Mouse (Mus musculus) megakaryocyte progenitor cell, adult 5-6 weeks (primary cell): ENCODE measurements around the gene Grk1. TPM values are rescaled to one million over a fixed set of nuclear protein-coding genes. Genes with fewer than 3 reads are reported as not detected.

Source experiments
- ATAC-seq: replicated peaks from 2 replicates; pipeline ENCODE4 v1.8.0; 2016; ENCODE audit warnings: mild to moderate bottlenecking, moderate TSS enrichment, inconsistent platforms; ENCODE audit not compliant: poor library complexity
- total RNA-seq, 2 experiments: library from RNA; stranded (forward) in 1 of 2; stranded (reverse) in 1 of 2; fragments of 157-497, 149-512 nt in 1 of 2; fragments of 200-1000 nt in 1 of 2; gene quantifications; 2 replicates each; pipeline versions ENCODE4 v1.2.3 to v1.2.4; 2015 to 2017

The Grk1 gene
- not detected in 2 replicates for total RNA-seq (2015)
- total RNA-seq (2017): 0.07 TPM in 1 of 2 replicates, not detected in the other

DNA sequence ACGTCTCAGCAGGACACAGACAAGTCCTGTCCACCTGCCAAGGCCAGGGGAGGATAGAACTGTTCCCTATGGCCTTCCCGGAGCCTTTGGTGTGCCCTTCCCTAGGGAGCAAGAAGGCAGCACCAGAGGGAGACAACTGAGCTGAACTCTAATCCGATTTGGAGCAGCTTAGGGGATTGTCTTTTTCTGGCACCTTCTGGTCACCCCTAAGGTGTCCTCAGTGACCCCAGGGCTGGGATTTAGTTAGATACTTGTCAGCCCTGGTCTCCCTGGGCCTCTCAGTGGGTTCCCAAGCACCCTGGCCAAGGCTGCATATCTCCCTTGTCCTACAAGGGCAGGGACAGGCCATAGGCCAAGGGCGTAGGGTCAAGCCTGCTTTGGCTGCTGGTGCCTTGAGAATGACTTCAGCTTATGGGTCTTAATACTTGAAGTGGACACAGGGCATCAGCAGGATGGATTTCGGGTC is at the start of gene Grk1:
Grk1 (plus strand) TSS at position 416 of the 466 bp plus-strand sequence.
- ATAC-seq: no peak

DNA sequence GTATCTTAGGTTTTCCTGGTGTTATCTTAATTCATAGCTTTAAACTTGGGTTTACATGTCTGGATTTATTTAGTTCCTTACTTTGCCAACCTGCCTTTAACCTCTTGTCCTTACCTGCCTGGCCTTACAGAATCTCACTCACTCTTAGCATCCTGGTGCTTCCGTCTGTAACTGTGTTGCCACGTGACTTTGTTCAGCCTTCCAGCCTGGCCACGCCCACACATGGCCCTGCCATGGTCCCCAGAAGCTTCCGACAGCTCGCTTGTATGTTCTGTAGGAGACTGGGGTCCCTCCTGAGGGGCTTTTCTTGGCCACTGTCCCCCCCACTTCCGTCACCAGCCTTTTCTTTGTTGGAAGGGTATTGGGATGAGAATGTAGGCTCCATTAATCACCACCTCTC is 48.7 kb upstream of the Grk1 start:
- no peak for ATAC-seq

DNA sequence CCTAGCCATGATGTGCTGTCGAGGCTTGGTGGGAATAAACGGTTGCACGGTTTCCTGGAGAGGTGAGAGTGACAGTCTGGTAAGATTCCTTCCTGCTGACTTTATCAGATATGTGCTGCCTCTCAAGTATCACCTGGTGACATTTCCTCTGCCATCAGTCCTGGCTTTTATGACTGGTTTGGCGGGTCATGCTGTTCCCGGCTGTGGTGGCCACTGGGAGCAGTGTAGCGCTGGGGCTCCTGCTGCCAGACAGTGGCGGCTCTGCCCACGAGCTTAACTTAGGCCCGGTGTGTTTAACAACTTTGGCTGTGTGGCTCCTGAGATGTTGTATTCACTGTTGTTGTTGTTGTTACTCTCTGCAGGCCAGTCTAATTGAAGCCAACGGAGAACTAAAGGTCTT is 48.2 kb upstream of the Grk1 start:
- no peak for ATAC-seq

DNA sequence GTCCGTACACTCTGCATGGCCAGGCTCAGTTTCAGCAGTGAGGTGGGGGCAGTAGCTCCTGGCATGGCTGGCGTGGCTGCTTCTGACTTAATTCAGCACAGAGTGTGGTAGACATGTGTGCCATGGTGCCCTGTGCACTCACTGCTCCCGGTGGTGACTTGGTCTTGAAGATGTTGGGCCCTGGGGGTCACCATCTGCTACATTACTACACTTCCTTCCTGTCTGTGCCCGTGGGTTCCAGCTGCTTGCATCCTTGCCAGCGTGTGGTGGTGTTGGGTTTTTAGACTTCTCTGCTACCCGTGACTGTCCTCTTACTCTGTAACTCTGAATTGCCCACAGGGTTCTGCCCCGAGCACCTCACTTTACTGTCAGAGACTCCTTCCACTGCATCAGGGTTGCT is 44.7 kb upstream of the Grk1 start:
- ATAC-seq: peak; percentile 84

DNA sequence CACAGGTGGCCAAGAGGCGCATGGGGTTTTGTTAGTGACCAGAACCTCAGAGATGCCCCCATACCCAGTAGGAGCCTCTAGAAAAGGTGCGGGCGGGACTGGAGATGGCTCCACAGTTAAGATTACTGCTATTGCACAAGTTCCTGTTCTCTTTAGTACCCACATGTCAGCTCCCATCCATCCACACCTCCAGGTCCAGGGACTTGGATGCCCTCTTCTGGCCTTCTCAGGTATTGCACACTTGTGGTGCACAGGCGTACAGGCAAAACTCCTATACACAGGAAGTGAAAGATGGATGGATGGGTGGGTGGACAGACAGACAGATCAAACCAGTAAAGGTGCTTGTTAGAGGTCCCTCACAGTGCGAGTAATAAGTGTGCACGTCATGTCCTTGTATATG is 43.0 kb upstream of the Grk1 start:
- peak; percentile 74 for ATAC-seq

DNA sequence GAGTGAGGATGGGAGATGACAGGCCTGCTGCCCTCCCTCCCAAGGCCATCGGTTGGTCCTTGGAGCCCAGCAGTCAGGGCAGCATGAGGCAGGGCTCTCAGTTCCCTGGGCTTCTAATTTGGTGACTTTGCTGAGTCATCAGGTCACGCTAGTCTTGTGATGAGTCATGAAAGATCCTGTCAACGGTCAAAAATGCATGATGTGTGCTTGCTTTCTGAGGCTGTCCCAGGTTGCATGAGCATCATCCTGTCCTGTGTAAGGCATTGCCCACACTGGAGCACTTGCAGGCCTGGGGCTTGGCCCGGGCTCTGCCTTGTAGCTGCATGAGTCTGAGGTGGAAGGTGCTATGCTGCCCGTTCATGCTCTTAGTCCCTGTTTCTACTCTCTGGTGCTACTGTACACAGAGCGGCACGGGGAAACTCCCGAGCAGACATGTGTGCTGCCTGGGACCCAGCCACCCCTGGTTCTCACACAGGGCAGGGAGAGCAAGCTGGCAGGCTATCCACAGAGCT is 31.7 kb upstream of the Grk1 start:
- peak; percentile 38 for ATAC-seq

DNA sequence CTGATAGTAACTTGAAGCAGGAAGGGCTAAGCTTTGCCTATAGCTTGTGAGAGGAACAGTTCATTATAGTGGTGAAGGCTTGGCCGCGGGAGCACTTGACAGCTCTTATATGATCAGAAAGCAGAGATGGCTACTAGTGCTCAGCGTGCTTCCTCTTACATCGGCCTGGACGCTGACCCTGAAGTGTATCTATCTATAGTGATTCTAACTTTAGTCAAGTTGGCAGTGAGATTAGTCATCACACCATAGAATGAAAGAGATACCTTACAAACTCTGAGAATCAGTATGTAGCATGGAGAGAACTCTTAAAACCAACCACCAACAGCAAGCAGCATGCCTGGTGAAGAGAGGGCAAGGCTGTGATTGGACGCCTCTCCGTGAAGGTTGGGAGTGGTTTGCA is 23.3 kb upstream of the Grk1 start:
- ATAC-seq: no peak

DNA sequence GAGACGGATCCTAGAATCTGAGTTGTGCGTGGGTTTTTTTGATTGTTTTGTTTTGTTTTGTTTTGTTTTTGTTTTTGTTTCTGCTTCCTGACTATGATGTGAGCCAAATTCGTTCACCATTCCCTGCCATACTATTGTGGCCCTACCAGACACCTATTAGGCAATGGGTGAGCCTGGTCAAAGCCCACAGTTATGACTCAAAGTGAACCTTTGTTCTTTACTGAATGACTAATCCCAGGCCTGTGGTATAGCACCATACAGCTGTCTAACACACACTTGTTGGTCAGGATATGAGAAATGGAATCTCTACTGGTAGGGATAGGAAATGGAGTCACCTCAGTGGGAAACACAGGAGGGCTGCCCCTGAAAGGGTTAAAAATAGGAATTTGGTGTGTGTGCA is 22.3 kb upstream of the Grk1 start:
- no peak for ATAC-seq

DNA sequence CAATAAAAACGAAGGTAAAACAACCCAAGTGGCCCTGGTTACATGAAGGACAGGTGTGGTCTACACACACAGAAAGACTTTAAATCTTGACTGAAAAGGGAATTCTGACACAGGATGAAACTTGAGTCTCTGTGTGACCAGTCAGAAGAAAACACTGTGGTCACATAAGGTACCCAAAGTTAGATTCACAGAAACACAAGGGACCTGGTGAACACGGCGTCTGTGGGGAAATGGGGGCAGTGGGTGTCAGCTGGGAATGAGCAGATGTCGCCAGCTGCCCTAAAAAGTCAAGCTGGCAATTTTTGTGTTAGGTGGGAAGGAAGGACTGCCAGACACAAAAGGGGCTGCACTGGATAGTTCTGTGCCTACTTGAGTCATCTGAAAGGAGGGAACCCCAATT is 21.9 kb upstream of the Grk1 start:
- no peak for ATAC-seq

DNA sequence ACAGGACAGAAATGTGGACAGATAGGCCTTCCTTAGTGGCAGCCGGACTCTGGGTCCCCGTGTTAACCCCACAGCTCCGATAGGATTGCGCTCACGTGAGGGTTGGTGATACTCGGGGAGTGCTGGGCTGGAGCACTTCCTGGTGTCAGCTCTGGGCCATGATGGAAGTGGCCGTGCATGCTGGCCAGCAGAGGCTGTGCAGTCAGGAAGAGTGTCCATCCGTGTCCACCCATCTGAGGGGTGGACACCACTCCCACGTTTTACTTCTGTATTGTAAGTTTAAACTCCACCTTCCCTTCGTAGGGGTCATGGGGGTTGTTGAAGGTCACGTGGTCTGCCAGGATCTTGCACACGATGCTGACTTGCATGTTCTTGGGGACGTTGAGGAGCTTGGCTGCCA is 18.5 kb upstream of the Grk1 start:
- ATAC-seq: no peak

DNA sequence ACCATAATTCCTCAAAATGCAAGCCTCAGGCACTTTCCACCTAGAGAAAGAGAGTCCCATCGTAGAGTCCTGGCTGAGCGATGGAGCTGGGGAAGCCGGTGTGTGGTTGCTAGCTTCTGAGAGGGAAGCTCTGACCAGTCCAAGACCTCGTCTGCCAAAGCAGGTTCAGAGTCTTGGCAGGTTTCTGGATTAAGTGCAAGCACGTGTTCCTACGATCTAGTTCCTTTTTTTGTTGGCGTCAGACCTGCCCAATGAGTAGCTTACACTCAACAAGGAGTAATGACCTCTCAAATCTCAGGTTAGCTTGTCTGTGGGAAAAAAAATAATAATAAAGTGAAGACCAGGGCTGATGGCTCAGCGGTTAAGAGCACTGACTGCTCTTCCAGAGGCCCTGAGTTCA is 17.2 kb upstream of the Grk1 start:
- ATAC-seq: peak; percentile 61

DNA sequence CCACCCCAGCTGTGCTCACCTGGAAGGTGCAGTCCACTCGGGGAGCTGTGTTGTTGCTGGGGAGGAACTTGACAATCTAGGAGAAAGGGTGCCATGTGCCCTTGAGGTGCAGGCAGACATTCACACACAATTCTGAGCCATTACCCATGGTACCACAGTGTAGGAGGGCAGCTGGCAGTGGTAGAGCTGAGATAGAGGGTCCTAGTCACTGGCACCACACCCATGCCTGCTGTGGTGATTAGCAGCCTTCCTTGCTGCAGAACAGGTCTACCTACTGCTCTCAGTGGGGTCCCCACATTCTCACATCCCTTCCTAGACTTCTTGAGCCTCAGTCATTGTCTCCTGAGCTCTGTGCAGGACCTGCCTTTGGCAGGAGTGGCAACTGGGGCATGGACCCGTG is 16.1 kb upstream of the Grk1 start:
- peak; percentile 56 for ATAC-seq

DNA sequence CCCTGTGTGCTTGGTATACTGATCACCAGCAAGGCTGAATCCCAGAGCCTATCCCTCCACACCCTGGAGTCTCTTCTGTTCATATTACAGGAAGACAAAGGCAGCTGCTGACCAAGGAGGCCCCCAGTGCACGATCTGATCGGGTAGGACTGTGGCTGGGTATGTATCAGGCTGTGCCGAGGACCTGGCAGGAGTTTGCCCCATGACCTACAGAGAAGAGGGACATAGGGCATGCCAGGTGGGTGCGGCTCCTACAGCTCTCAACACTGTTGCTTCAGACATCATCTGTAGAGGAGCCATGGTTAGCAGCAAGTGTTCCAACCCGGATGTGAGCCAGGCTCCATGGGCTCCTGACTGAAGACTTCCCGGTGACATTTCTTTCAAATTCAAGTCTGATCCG is 11.0 kb upstream of the Grk1 start:
- ATAC-seq: no peak

DNA sequence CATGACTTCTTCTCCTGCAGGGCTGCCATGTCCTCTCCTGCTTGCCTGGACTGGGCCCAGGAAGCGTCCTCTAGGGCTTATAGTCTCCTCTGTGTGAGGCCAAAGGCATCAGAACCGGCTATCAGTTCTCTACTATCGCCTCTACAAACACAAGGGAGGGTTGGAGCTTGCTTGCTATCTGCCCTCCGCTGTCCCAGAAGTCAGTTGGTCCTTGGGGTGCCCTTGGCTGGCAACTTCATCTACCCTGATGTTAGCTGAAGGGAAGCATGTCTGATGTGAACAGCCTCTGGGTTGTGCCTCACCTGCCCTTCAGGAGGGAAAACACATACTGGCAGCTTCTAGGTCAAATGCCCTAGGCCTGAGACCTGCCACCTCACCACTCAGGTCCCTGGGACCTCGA is 8.2 kb upstream of the Grk1 start, which contains the start of gene Atp4b:
Atp4b (minus strand) TSS at position 101 of the 400 bp plus-strand sequence.
- ATAC-seq: 0 out of 2 replicates have a peak, but pooled peaks have one; percentile 31

DNA sequence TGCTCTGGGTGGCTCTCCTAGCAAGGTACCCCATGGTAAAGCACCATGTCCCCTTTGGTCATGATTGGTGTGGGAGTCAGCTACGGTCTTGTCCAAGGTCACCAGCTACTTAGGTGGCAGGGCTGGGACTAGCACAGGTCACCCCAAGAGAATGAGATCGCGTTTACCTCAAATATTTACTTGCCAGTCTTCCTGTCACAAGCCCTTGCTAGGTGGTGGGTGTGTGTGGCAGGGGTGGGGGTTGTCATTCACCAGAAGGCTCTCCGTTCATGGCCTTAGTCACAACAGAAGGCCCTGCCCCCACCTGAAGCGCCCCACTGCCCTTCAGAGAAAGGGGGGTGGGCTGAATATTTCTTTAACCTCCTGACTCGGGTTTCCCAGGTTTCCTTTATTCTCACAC is 1.4 kb upstream of the Grk1 start:
- ATAC-seq: no peak

DNA sequence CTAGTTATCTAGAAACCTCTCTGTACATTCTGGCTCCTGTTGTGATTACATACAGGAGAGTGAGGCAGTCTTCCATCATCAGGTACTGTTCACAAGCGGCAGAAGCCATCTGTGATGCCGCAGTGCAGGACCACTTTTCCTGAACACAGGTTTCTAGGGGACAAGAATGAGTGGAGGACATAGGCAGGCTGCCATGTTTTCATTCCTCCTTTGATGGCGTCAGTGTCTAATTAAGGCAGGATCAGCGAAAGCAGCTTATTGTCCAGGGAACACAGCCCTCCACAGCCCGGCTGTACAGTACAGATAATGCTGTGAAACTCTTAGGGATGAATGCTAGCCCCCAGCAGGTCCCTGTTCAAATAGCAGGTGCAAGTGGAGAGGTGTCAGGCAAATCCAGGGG is 1.1 kb downstream of the Grk1 start:
- ATAC-seq: no peak

DNA sequence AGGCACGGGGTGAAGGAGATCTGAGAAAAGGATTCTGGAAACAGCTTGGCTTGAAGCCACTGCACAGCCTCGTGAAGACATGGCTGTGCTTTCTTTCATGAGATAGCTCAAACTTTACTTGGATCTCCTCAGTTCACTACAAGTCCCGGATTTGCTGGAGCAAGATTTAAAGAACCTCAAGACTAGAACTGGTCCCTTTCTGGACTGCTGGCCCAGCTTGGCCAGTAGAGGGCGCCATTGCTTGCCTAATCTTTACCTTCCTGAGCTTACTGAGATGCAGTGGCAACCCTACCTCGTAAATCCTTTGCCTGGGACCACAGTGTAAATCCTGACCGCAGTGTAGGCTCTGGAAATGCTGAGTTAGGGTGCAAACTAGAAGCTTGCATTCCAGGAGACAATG is 6.7 kb downstream of the Grk1 start:
- peak; percentile 67 for ATAC-seq

DNA sequence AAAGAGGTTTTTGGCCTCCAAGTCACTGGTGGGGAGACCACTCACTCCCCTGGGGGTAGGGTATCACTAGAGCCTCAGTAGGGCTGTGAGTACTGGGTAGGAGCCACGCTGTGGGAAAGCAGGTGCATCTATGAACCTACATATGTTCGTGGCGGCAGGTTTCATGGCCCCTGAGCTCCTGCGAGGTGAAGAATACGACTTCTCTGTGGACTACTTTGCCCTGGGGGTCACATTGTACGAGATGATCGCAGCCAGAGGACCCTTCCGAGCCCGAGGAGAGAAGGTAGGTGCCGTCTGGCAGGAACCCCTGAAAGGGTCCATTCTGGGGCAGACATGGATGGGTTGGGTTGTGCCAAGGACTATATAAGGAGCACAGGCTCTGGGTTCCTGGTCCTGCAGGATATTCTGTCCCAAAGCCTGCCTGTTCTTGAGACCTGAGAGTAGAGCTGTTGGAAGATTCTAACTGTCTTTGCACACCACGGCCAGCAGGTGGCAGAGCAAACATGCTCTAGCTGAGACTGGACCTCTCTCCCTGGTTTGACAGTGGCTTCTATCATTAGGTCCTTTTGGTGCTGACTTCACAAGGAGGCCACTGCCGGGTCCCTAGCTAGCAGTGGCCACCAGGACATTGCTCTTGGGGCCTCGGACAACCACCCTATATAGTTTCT is 8.1 kb downstream of the Grk1 start:
- ATAC-seq: peak; percentile 85

DNA sequence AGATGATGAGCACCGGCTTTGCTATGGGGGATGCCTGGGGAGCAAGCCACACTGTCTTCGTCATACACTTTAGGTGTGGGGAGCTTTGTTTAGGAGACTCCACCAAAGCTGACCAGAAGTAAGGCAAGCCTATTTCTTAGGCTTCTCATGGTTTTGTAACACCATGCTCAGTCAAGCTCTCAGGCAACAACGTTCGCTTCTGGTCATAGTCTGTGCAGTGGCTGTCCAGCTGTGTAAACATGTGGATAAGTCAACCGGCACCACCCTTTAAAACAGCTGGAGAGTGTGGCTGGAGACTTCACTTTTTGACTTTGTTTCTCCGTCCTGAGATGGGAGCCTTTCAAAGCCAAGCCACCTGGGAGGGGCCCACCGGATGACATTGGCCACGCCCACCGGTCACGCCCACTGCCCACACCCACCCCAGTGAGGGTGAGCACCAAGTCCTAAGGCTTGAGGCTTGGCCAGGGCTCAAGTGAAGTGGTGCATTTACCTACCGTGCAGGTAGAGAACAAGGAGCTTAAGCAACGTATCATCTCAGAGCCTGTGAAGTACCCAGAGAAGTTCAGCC is 9.0 kb downstream of the Grk1 start:
- ATAC-seq: no peak

DNA sequence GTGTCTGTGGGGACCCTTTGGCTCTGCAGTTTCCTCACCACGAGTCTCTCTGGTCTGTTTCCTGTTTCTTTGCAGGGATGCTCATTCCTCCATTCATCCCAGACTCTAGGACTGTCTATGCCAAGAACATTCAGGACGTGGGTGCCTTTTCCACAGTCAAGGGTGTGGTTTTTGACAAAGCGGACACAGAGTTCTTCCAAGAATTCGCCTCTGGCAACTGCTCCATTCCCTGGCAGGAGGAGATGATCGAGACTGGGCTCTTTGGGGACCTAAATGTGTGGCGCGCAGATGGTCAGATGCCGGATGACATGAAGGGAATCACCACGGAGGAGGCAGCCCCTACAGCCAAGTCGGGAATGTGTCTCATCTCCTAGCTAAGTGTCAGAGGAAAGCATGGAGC is 11.0 kb downstream of the Grk1 start:
- no peak for ATAC-seq

DNA sequence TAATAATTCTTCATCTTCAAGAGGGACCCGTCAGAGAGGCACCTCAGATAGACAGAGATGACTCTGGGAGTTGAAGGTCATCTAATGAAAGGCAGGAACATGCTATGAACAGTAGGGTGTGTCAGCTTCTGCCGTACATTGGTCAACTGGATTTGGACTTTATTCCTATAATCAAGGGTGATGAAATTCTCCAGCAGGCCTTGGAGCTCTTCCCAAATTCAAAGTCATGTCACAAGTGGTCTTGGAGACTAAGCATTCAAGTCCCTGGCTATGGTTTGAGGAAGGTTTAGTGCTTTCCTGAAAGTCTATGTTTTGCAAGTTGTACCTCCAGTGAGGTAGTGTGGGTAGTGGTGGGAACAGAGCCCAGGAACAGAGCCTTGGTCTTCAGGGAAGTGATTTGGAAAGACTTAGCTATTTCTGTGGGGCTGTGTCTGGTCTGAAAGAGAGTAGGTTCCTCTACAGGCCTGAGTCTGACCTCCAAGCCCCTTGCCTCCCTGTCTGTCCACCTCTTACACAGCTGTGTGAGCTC is 14.3 kb downstream of the Grk1 start:
- ATAC-seq: no peak

DNA sequence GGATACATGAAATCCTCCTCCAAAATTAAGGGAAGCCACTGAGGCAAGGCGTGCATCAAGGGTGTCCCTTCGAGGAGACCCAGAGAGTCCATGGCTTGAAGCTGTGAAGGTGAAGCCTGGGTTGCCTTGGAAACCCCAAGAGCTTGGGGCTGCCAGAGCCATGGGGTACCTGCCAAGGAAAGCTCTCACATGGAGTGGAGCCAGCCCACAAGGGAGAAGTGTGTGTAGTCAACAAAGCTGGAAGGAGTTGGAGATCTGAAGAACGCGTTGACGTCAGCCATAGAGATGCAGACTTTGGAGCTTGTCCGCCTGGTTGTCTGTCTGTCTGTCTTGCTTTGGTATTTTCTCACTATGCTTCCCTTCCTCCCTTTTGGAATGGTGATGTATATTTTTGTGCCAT is 16.1 kb downstream of the Grk1 start:
- ATAC-seq: no peak
